Mouse (Mus musculus) testis, adult 2 months (tissue): ENCODE results near the gene Tspo2. TPM values are rescaled to one million over a fixed set of nuclear protein-coding genes. Genes with fewer than 3 reads are reported as not detected.

Source experiments
- H3K27ac ChIP-seq: fragments of 200-500 bp; 2 replicates; pipeline ENCODE4 v1.5.1; 2012; ENCODE audit warnings: low read depth, low read length; ENCODE audit not compliant: control insufficient read depth, insufficient read depth
- H3K27me3 ChIP-seq: fragments of 200-500 bp; 2 replicates; pipeline ENCODE4 v1.6.1; 2012; ENCODE audit warnings: mild to moderate bottlenecking, low read length, moderate library complexity; ENCODE audit not compliant: control insufficient read depth, insufficient read depth
- H3K36me3 ChIP-seq: fragments of 200-500 bp; 2 replicates; pipeline ENCODE4 v1.6.1; 2012; ENCODE audit warnings: mild to moderate bottlenecking, low read length; ENCODE audit not compliant: control insufficient read depth, insufficient read depth
- H3K4me1 ChIP-seq: fragments of 200-500 bp; 2 replicates; pipeline ENCODE4 v1.6.1; 2012; ENCODE audit warnings: low read length; ENCODE audit not compliant: control insufficient read depth, insufficient read depth
- H3K4me3 ChIP-seq: fragments of 200-500 bp; 2 replicates; pipeline ENCODE4 v1.5.1; 2012; ENCODE audit warnings: low read depth, mild to moderate bottlenecking, low read length, moderate library complexity, mixed read lengths; ENCODE audit not compliant: control insufficient read depth
- CTCF ChIP-seq: fragments of 200-500 bp; IDR thresholded peaks from 2 replicates; pipeline ENCODE4 v1.5.1; 2012; ENCODE audit warnings: low read depth, mild to moderate bottlenecking, inconsistent platforms, low read length, moderate library complexity; ENCODE audit not compliant: control insufficient read depth, insufficient read depth, insufficient replicate concordance
- POLR2A ChIP-seq: fragments of 200-500 bp; IDR thresholded peaks from 2 replicates; pipeline ENCODE4 v1.6.1; 2012; ENCODE audit warnings: low read depth, mild to moderate bottlenecking, inconsistent platforms, low read length, moderate library complexity; ENCODE audit not compliant: control insufficient read depth
- polyA plus RNA-seq: library from polyadenylated mRNA; depleted of rRNA; stranded (reverse); fragments of >200 nt; gene quantifications from 2 replicates; pipeline ENCODE4 v1.2.3, GENCODE M21; 2012

Tspo2 gene
- polyA plus RNA-seq, 1 experiment: not detected

GRCm38 (mm10) chr17:48457971-48458653 is 6.8 kb upstream of the Tspo2 start:
- no peaks in the 10 kb centered on the region for H3K4me1 ChIP-seq
- no peak overlapping the region for H3K4me3 ChIP-seq
- no peak for TF ChIP-seq CTCF
- TF ChIP-seq POLR2A: no peak
- H3K27me3 ChIP-seq: no peaks in the 10 kb centered on the region
- H3K27ac ChIP-seq: no peak overlapping the region
- no peaks in the 10 kb centered on the region for H3K36me3 ChIP-seq

- Histone ChIP-seq H3K27me3 (no peaks in the 10 kb centered on the region), H3K36me3 (no peaks in the 10 kb centered on the region), H3K4me1 (no peaks in the 10 kb centered on the region), H3K4me3 (no peak overlapping the region), H3K27ac (no peak overlapping the region)
- no peak for TF ChIP-seq POLR2A
- TF ChIP-seq CTCF: no peak
Measured at GRCm38 (mm10) chr17:48455955-48456354, 4.6 kb upstream of the Tspo2 start.

DNA sequence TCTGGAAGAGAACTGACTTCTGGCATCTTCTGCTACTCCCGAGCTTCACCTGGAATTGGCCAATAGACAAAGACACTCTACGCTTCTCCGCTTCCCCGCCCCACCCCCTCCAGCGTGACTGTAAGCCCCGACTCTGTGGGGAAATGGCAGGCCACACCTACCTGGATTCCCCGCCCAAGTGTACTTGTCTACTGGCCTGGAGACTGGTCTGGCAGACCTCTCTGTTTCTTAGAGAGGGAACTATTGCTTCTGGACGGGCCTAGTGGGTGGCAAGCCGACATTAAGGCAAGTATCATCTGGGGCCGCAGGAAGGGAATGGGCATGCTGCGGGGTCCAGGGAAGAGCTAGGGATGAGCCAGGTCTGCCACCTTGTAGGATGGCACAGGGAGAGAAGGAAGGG is 3.4 kb upstream of the Tspo2 start, which contains the start of gene Unc5cl:
Unc5cl (plus strand) TSS at position 214 of the 400 bp plus-strand sequence.
- H3K4me1 ChIP-seq: no peaks in the 10 kb centered on the region

DNA sequence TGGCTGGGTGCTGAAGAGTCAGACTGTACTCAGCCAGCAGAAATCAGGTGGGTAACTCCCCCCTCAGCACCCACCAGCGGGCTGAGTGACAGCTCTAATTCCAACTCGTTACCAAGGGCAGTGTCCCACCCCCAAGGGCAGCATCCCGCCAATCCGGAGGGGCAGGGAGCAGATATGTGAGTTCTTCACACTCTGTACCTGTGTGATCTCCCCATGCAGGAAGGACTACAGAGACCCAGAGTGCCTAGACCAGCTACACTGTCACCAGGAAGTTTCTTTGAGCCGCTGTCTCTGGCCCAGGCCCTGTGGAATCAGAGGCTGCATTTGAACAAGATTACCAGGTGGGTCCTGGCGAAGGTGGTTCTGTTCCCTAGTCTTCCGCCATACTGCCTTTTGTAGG is 2.9 kb upstream of the Tspo2 start:
- Histone ChIP-seq H3K4me3 (no peak overlapping the region), H3K36me3 (no peaks in the 10 kb centered on the region), H3K27me3 (no peaks in the 10 kb centered on the region), H3K4me1 (no peaks in the 10 kb centered on the region), H3K27ac (no peak overlapping the region)
- TF ChIP-seq CTCF: no peak
- TF ChIP-seq POLR2A: no peak

More for the DNA sequence above, 3.4 kb upstream of the Tspo2 start, which contains the start of gene Unc5cl:
- H3K27me3 ChIP-seq: no peaks in the 10 kb centered on the region
- no peak within 1 kb of the TSS for H3K27ac ChIP-seq
- no peaks in the 10 kb centered on the region for H3K36me3 ChIP-seq
- H3K4me3 ChIP-seq: no peak within 1 kb of the TSS
- TF ChIP-seq CTCF (no peak), POLR2A (no peak)

- Histone ChIP-seq H3K36me3 (no peaks in the 10 kb centered on the region), H3K4me3 (no peak overlapping the region), H3K4me1 (no peaks in the 10 kb centered on the region), H3K27ac (no peak overlapping the region), H3K27me3 (no peaks in the 10 kb centered on the region)
- no peak for TF ChIP-seq CTCF
- TF ChIP-seq POLR2A: no peak
Measured at GRCm38 (mm10) chr17:48453489-48453888, 2.2 kb upstream of the Tspo2 start.

DNA sequence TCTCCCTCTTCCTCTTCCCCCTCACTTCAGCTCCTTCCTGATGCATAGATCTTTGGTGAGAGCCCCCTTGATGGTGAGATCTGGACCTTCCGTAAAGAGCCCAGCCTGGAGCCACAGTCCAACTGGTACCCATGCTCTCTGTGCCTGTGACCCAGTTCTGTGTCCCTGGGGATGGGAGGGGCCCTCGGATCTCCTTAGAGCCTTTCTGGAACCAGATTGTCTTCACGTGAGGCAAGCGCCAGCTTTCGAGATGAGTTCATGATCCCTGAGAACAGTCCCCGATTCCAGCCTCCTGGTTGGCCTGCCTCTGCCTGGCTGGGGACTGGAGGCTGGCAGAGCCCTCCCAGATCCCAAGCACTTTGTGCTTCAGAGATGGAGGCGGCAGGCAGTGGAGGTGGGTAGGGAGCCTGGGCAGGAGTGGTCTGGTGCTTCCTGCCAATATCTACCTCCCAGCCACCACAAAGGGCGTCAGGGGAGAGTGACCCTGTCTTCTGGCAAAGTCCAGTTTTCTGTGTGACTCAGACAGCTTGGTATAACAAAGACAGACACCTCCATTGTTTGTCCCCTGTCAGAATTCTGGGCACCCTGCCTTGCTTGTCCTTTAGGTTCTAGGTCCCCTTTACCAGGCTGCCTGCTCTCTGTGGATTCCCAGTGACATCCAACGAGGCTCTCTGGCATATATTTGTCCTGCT is 577 bp upstream of the Tspo2 start:
- no peak overlapping the region for H3K4me3 ChIP-seq
- H3K36me3 ChIP-seq: no peaks in the 10 kb centered on the region
- no peaks in the 10 kb centered on the region for H3K27me3 ChIP-seq
- TF ChIP-seq CTCF: no peak
- TF ChIP-seq POLR2A: no peak
- no peaks in the 10 kb centered on the region; the same call in 1 of the 2 replicates for H3K4me1 ChIP-seq
- H3K27ac ChIP-seq: no peak overlapping the region

DNA sequence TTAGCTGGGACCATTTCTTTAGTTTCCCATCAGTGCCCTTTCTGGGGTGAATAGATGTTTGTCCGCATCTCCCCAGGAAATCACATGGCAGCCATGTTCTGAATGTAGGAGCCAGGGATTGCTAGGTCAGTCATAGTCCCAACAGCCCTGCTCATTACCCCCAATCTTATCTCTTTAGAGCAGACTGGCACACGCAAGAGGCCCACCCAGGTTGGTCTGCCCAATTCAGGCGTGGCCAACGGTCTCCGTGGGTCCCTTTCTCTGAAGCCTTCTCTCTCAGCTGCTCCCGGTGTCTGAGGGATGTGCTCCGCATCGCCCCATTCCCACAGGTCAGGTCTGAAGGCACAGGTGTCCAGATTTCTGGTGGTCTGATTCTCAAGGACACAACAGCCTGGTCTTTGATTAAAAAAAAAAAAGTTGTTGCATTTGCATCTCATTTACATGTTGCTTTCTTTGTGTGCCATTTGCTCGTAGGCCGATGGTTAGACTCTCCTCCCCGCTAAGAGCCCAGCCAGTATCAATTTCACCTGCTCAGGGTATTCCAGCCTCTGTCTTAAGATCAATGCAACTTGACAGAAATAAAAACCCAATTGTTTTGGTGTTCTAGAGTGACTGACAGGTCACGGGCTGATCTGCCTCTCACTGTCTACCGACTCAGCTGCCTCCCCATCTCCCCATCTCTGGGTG is 513 bp downstream of the Tspo2 start:
- H3K27ac ChIP-seq: no peak overlapping the region
- TF ChIP-seq CTCF (no peak), POLR2A (no peak)
- no peaks in the 10 kb centered on the region for H3K36me3 ChIP-seq
- no peak overlapping the region for H3K4me3 ChIP-seq
- no peaks in the 10 kb centered on the region for H3K27me3 ChIP-seq
- H3K4me1 ChIP-seq: no peaks in the 10 kb centered on the region; the same call in 1 of the 2 replicates
